Comparison of ENCODE assay signal across 8 mouse cellular contexts in the genomic region with DNA sequence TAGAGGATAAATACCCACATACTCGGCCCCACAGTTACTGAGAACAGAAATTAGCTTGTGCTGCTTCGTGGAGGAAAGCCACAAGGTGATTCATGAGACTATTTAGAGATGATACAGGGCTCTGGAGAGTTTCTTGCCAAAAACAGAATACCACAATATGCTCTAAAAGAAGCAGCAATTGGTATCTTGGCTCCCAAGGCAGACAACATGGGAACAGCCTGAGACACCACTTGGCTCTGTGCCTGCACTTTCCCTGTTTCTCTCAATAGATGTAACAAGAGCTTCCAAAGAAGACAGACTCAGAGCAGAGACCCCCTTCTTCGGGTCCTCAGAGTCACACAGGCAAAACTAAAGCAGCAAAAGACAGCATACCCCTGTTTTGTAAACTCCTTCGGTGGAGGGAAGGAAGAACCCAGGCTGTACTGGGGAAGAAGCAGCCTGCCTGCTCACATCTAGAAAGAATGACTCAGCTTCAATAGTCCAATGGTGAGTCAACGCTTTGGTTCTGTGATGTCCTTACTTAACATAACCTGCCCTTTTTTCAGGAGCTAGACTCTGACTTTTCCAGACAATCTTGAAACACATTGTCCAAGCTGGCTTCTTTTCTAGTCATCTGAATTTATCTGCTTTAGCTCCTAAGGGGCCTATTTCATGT.
A peak's percentile ranks its signal among the peaks of the same experiment; 100 is the strongest.
DNase-seq lines count a peak whose midpoint lies in the region; ATAC-seq and TF ChIP-seq lines count a peak whose summit lies in the region.

No protein-coding gene starts in this region.

- no peak overlapping the region for H3K9ac ChIP-seq in stomach, postnatal 0 days (ENCODE audit: low read length)

- H3K36me3 ChIP-seq in stomach, postnatal 0 days (ENCODE audit: control insufficient read depth, insufficient read depth, low read length), result no peaks in the 10 kb centered on the region

- H3K9me3 ChIP-seq in stomach, postnatal 0 days (ENCODE audit: control insufficient read depth, low read length), result no peaks in the 10 kb centered on the region

- no peak for TF ChIP-seq CTCF in stomach, postnatal 0 days (IDR thresholded peaks at IDR 0.05; ENCODE audit: low read depth)

- 41% methylated on average over 5 of the region's 5 CpGs for WGBS in stomach, postnatal 0 days

- no peak overlapping the region for H3K27ac ChIP-seq in stomach, postnatal 0 days (replicated peaks)

- no peak for ATAC-seq in erythroblast, adult 5-6 weeks (replicated peaks; ENCODE audit: low FRiP score, poor library complexity, severe bottlenecking)
- ATAC-seq in stomach, postnatal 0 days (ENCODE audit: low FRiP score, low TSS enrichment), result no peak

- H3K27me3 ChIP-seq in stomach, postnatal 0 days (ENCODE audit: control insufficient read depth, insufficient read depth, low read length), result no peaks in the 10 kb centered on the region

- DNase-seq in adrenal gland, postnatal 14 days, result peak; percentile 10
- DNase-seq in adrenal gland, adult 8-10 months, result no peak
- DNase-seq in urinary bladder, postnatal 25 days (ENCODE audit: low spot score), result peak; percentile 10
- DNase-seq in urinary bladder, postnatal 10 days (ENCODE audit: low spot score), result no peak
- DNase-seq in layer of hippocampus, adult 9-11 months, result peak; percentile 89
- peak; percentile 83 for DNase-seq in right cerebral cortex, postnatal 4 days
- no peak for DNase-seq in stomach, postnatal 0 days (ENCODE audit: low spot score)

- H3K4me3 ChIP-seq in stomach, postnatal 0 days (ENCODE audit: low read depth, low read length), result no peak overlapping the region

- H3K4me1 ChIP-seq in stomach, postnatal 0 days (replicated peaks; ENCODE audit: control insufficient read depth, insufficient read depth), result no peaks in the 10 kb centered on the region

- no peak for TF ChIP-seq EP300 in stomach, postnatal 0 days (optimal IDR thresholded peaks at IDR 0.05)

- H3K4me2 ChIP-seq in stomach, postnatal 0 days (replicated peaks; ENCODE audit: low read depth), result no peak overlapping the region

Comparison
In these comparisons a context has a peak if more than half of its experiments do, and no peak if none do; other contexts are left out.
1. DNase-seq: peak in adrenal gland, postnatal 14 days (single experiment), urinary bladder, postnatal 25 days (single experiment), layer of hippocampus, adult 9-11 months (single experiment) and right cerebral cortex, postnatal 4 days (single experiment); none in adrenal gland, adult 8-10 months (single experiment), urinary bladder, postnatal 10 days (single experiment) and stomach, postnatal 0 days (single experiment).